Mouse (Mus musculus): Measurements from ENCODE around the gene Ppargc1a.

The Ppargc1a gene

DNA sequence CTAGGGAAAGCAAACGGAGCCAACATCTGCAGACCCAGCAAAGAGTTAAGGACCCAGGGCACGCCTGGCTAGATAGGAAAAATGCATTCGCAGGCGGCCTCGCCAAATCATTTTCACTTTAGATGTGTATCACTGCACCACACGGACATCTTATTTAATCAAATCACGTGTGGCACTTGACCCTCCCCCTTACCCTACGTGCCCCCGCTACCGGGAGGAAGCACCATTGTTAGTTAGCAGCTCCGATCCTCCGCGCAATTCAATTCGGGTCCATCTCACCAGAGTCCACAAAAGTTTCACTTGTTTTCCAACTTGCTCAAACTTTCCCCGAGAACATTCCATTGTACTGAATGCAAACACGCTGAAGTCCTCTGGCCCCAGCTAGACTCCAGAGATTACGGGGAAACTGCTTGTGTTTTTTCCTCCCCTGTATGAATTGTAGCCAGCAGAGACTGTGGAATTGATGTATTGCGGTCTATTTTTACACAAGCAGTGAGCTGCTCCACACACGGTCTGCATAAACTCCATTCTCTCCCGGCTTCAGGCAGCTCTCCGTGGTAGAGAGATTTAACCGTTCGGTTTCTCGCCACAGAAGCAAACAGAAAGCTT, 14.9 kb downstream of the Ppargc1a start:
- DNase-seq (ENCODE audit: low spot score): no peak

DNA sequence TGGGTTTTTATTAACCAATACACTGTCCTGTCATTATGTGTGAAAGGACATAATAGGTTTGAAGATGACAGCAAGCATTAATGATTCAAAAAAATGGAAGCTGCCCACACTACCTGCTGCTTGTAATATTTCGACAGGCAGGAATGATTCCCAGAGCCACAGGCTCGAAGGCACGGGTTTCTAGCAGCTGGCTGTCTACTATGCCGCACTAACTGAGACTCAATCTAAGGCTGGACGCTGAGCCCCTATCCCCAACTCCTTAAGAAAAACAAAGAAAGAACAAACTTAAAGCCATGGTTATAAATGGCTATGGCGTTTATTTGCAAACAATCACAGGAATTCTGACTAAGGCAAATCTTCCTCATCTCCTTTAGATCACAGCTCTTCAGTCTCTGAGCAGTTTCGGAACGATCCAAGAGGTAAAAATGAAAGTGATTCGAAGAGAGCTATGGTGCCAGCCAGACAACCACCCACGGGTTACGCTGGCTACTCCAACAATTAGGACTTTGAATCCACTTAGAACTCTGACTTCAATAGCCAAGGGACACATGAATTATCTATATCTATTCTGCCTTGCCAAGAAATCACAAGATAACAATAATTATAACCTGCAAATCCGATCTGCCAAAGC, 15.6 kb downstream of the Ppargc1a start:
- no peak for DNase-seq (ENCODE audit: low spot score)

DNA sequence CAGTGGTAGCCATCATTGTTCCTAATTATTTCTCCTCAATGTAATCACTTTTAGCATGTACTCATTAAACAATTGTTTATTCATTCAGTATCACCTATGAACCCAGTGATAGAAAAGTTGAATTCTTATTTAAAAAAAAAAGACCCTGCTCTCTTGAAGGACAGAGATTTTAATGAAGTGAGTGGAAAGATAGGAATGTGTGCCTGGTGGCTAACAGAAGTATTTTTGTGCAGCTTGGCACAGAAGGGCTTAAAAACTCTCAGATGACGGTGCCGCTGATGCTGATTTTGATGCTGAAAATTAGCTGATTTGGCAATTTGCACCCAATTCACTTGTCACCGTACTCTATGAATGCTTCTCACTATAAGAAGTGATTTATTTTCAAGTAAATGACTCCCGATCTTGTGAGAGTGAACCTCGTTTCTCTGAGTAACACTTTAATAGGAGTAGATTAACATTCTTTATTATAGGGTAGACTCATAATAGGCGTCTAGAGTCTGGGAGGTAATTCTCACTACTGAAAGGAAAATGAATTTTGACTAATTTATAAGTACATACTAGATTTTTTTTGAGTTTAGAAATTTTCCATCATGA, 20.0 kb downstream of the Ppargc1a start:
- no peak for DNase-seq (ENCODE audit: low spot score)

DNA sequence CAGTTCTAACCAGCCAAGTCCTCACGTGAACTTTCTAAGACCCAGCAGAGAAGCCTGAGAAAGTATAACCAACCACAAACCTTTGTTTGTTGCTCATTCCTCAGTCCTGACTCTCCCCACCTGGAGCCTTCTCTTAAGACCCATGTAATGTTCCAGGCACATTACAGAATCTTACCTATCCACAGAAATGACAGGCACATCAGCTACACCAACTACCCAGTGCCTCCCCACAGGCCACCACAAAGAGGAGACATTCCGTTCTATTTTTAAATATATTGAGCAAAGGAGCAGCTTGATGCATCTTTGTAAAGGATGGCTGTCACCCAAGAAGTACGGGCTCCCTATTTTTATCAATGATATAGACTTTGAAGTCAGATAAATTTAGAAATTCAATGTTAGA, 20.7 kb downstream of the Ppargc1a start:
- no peak for DNase-seq (ENCODE audit: low spot score)

DNA sequence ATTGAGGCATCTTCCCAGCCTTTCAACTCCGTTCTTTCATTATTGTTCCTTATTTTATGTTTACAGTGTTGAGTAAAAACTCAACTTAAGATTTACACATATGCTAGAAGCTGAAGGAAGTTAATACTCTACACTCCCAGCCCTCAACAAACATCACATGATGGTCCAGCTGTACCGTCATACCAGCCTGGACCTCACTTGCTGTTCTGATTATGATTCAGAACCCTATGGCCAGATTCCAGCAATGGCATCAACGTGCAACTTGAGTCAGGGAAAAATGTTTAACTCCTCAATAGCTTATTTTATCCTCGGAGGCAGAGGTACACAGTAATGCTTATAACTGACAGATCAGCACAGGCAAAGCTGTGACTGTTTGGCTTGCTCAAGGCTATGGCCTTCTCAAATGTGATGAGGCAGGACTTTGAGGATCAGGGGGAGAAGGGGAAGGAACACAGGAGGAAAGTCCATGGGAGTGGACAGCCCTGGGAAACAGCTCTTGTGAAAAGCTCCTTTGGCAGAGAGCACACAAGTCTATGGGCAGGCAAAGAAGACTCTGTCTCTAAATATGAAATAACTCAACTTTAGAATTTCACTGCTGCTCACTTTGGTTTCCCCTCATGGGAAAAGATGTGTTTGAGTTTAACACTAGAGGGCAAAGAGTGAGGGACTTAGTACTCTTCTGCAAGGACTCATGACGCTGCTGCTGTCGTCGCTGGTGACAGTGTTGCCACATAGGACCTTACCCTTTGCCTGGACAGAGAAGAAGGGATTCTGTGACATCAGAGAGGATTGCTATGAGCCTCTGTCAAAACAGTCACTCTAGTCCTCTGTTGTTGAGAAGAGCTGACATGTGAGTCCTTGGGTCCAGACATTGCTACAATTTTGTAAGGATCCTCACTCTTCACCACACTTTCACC, 22.1 kb downstream of the Ppargc1a start:
- no peak for DNase-seq (ENCODE audit: low spot score)

DNA sequence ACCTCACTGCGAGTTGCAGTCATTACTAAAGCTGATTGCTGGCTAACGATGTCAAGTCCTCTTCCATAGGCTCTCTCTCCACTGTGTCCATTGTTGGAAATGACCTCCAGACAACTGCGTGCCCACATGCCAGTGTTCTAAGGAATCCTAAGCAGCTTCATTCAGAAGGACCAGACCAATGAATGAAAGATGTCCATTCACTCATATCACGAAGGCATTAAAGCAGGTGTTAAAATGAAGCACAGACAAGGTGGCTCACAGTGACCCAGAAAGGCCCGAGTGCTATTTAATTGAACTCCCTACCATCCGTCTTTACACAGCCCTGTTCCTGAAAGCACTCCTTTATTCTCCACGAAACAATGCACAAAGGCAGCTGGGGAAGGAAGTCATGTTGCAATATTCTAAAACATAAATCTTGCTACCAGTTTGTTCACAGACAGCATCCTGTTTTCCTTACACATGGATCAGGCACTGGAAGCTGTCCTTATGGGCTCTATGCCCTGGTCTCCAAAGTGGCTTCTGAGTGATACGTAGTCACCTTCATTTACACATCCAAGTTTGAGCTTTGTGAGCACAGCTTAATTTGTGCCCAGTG, 23.3 kb downstream of the Ppargc1a start:
- no peak for DNase-seq (ENCODE audit: low spot score)

DNA sequence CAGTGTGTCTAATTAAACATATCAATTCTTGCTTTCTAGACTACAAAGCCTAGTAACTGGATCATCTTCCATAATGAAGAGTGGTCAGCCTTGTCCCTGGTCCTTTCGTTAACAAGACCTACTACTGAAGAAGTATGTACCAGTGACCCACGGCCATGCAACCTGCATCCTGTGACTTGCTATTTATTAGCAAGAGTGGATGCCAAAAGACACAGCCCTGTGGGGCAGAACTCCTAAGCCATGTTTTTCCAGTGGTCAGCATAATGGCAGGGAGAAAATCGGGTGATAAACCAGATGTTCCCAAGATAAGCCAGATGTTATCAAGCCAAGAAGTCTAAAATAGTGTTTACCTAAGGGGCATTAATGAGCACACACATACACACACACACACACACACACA, 26.0 kb downstream of the Ppargc1a start:
- DNase-seq (ENCODE audit: low spot score): no peak

DNA sequence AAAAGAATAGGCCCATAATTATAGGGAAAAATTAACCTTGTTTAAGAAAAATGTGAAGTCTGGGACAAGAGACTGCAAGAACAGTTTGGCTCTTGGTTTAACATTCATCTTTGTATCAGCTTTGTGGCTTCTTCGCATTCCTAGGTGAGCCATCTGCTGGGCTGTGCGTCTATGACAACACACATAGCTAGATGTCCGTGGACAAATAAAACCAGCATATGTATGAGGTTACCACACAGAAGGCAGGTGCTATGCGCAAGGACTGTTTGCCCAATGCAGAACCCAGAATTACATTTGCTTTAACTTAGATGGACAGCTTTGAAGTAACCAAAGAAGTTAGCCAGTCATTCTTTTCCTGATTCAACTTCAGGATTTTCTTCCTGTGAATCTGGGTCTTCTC, 26.7 kb downstream of the Ppargc1a start:
- no peak for DNase-seq (ENCODE audit: low spot score)

DNA sequence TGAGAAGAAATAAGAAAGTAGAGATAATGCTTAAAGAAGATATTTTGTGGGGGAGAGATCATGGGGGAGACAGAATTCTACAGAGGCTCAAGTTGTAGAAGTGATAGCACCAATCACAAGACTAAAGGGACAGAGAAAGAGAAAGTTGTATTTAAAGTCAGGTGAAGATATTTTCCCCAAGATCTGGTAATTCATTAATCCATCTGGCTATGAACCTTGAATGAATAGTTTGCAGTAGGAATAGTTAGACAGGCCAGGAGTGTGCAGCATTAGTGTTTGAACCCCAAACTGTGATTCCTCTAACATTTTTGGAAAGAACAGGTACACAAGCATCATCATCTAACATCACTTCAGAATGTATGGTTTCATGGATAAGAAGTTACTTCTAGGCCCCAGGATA, 28.0 kb downstream of the Ppargc1a start:
- no peak for DNase-seq (ENCODE audit: low spot score)

DNA sequence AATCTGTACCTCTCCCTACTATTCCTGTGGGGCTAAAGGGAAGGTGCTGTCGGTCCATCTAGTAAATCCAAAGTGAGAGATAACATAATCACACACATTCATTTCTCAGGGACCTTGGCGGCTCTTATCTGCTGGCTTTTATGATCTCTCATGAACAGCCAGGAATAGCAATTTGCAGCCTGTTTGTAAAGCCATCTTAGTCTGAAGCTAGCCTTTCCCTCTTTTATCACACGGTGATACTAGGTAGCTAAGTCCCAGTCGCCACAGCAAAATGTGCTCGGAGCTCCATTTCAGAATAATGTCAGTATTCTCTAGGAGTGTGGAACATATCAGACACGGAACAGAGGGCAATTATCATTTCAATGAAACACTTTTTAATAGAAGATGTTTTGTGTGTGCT, 29.2 kb downstream of the Ppargc1a start:
- DNase-seq (ENCODE audit: low spot score): no peak

DNA sequence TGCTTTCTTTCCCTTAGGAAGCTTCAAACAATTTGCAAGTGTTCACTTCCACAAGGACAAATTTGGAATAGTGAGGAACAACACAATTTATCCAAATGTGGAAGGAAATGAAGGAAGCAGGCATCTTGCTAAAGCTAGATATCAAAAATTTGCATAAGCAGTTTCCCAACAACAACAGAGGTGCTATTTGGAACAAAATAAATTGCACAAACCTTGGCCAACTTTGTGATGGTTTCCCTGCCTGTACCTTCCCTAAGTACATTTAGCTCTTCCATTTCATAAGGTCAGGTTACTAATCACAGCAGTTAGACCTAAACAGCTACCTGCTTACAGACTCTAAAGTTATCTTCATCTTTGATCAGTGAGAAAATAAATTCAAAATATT, 29.9 kb downstream of the Ppargc1a start:
- DNase-seq (ENCODE audit: low spot score): no peak

DNA sequence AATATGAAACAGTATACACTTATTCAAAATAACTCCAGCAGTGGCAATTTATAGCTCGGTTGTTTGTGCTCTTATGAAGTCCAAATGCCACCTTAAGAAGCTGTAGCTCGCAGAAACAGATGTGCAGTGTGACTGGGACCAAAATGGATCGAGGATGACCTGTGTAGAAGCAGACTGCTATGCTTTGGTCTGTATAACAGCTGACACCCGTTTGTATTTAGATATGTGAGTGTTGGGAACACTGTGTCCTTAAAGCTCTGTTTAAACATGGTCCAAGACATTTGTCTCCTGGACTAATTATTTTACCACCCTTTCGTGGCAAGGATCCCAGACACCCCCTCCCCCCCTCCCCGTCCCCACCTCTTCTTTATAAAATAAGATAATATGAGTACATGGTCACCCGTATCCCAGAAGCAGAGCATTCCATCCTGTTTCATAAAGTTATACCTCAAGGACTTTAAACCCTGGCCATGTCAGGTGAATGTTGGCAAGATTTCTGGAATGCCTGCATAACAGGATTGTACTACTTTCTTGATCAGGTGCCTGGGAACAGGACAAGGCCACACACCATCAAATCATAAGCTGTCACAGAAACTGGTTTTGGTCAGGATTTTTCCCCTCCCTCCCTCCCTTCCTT, 30.4 kb downstream of the Ppargc1a start:
- no peak for DNase-seq (ENCODE audit: low spot score)

DNA sequence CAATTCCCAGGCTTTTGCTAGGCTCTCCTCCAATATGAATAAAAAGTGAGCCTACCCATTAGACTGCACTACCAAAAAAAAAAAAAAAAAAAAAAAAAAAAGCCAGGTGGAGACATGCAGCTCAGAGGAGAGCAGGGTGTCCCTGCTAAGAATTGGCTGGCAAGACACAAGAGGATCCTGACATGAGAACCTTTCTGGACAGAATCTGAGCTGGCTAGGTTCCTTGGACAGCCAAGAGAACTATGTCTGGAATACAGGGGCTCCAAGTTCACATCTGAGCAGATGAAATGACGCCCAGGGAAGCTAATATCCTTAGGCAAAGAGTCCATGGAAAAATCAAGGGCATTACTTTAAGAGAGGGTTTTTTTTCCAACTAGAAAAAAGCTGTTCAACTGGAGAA, 33.1 kb downstream of the Ppargc1a start:
- DNase-seq (ENCODE audit: low spot score): no peak

DNA sequence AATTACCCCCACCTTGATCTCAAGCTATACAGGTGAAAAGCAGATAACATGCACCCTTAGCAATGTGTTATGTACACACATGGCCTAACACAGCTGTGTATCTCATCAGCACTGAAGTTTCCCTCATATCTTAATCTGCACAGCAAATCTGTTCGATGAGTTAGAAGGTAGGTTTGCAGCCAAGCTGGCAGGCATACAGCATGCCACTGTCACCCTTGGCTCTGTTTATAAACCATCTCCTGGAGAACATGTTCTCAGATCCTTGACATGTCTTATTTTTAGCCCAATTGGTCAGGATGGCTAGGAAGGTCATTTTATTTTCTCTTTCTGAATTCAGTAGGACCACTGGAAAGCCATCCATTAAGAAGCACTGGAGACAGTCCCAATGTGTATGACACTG, 36.2 kb downstream of the Ppargc1a start:
- no peak for DNase-seq (ENCODE audit: low spot score)

DNA sequence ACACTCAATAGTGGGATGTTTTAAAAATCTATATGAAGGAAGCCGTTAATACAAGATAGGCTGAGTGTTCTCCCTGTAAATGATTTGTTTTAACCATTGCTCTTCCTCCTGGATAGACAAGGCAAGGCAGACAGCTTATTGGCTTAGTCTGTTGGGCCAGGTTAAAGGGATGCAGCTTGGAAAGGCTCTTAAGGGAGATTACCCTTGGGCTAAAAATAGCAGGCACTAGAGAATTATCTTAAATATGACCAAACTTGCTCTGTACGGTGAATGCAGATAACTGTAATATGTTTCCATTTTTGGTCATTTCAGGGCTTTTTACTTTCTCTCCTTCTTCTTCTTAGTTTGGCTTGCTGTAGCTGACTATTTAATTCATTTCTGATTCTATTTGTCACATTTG, 38.1 kb downstream of the Ppargc1a start:
- no peak for DNase-seq (ENCODE audit: low spot score)

DNA sequence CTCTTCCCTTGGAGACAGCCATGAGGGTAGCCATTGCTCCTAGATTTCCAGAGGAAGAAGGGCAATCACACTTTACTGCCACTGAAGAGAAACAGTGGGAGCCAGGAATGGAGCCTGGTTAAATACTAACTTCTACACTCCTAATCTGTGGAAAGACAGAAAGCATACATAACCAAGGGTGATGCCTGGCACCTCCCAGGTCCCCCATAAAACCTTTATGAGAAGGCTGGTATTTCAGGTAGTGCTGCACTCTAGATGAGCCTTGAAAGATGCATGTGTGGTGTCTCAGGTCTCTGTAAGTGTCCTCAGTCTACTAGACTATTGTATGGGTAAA, 39.4 kb downstream of the Ppargc1a start:
- no peak for DNase-seq (ENCODE audit: low spot score)

DNA sequence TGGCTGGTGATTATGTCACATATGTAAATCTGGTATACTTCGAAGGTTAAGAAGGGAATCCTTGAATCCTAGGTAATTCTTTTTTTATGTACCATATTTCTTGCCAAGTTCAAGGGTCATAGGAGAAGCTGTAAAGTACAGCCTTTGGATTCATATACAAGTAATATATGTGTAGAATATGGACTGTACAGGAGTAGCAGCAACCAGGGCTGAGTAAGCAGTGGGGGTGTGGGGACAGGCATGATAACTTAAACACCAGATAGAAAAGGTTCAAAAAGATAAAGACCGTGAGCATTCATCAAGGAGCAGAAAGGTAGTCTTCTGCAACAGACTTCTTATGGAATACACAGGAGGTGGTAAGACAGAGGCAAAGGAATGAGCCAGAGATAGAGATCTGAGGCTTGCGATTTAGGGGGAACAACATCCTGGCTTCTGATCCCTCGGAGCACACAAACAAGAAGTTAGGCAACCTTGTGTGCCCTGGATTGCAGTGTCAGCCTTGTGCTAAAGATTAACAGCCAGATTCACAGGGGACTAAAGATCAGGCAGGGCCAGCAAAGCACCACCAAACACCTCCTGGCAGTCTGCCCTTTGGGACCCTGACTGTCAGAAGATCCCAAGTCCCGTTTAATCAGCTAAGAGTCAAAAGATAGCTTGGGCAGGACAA, 39.9 kb downstream of the Ppargc1a start:
- no peak for DNase-seq (ENCODE audit: low spot score)

DNA sequence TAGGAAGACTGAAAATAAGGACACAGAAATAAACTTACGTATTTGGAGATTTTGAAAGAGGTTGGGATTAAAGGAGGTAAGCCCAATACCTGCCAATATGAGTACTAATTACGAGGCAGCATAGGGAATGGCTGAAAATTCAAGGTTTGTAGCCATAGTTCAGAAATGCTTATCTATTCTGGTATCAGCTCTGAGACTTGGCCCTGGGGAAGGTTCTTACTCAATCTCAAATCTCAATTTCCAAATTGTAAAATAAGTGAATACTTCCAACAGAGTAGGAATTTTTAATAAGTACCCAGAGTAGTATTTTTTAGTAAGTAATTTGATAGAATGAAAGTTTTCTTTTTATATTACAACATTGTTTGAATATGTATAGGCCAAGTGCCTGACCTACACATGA, 41.7 kb downstream of the Ppargc1a start:
- no peak for DNase-seq (ENCODE audit: low spot score)

DNA sequence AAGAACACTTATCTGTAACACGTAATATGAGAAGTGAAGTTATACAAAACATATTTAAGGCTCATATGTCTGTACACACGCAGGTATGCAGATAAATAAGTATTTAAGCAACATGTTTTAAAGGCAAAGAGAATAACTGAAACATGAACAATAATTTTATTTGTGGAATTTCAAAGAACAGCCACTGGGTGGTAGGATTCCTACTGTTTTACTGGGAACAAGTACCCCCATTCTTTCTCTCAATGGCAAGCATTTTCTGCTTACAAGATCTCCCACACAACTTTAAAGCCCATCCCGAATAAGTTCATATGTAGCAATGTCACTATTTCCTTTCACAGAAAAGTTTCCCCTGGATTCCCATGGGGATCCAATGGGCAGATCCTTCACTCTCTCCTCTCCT, 46.7 kb downstream of the Ppargc1a start:
- DNase-seq (ENCODE audit: low spot score): no peak

DNA sequence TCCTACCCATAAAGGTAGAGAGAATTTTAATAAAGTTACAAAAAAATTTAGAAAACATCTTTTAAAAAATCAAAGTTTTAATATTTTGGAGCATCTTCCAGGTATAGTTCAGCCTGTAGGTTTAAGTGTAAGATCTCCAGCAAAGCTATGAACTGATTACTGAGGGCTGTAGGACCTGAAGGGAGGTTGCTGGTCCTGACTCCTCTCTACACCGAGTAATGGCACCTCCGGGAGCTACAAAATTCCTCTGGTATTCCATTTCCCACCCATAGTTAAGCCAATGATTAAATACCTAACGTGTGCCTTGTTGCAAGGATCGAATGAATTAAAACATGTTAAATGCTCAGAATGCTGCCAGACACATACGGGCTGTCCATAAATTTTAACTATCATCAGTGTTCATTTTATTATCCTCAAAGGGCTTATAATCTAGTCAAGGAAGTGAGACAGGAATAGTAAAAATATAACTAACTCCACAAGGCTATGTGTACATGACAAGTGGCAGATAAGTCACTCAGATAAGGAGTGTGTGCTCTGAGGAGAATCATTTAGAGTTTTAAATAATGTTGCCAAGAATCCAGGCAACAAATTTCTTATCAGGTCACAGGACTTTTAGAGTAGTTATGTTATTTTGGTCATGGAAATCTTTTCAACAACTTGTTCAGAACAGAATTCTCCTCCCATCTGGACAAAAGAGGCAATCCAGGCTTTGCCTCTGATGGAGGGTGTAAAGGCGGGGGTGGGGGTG, 49.9 kb downstream of the Ppargc1a start:
- no peak for DNase-seq (ENCODE audit: low spot score)

DNA sequence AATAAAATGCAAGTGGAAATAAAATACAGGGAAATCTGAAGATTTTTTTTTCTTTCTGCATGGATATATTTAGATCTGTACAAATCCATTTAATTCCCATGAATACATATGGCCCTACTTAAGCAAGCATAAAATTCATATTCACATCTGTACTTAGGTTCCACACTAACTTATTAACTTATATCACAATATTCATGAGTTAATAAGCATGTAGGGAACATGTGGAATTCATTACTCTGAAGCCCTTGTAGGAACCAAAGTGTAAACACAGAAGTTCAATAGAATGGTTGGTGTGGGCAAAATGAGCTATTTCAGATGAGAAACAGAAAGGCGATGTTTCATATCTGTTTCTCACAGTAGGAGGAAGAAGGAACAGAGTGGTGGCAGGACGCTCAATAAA, 62.9 kb downstream of the Ppargc1a start:
- DNase-seq (ENCODE audit: low spot score): no peak
